Mouse (Mus musculus) T-helper 2 cell (primary cell): Measurements from ENCODE around the gene Clvs2.

Experiments
- in situ Hi-C: fragments of 300-600 bp; cut with MboI, MseI; formaldehyde crosslinking; loops from one replicate; pipeline ENCODE4 v1.15.1; 2025; ENCODE audit warnings: high pct_unique_total_duplicates

Gene Clvs2

GRCm38 (mm10) chr10:33624131-33624879, at the start of gene Clvs2:
TSS of gene Clvs2 (minus strand) at chr10:33624769.
- in situ Hi-C loops, result loop anchor here (5.0 kb wide), 1 partner anchor 58 kb away; no protein-coding TSS in a partner anchor

DNA sequence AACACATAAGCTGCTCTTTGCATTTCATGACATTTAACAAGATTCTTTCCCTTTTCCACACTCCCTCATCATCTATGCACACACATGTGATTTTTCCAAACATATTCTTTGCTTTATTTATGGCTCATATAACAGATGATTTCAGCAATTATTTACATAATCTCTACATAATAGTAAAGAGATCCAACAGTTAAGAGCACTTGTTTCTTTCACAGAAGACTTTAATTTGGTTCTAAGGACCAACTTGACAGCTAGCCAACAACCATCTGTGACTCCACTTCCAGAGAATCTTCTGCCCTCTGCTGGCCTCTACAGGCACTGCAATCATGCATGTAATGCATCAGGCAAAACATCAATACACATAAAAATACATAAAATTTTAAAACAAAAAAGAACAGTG, 28.6 kb upstream of the Clvs2 start:
- in situ Hi-C loops, result no loop called here

- in situ Hi-C loops, result loop anchor here (5.0 kb wide), 1 partner anchor 59 kb away; no protein-coding TSS in a partner anchor
Observed at GRCm38 (mm10) chr10:33623577-33623991, 985 bp downstream of the Clvs2 start.

DNA sequence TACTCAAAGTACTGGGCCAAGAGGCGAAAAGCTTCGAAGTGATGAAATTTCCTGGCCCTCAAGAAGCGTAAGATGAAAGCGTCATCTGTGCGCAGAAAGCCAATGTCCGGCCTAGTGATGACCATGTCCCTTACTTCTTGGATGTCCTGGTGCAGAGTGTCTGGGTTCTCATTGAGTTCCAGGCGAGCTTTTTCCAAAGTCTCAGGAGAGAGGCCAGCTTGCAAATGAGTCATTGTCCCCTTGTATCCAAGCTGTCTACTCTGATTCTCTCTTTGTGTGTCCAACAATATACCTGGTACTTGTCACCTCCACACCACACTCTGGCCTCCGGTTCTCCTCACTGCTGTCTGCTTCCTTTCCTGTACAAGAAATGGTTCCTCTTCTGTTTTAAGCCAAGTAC, 1.9 kb downstream of the Clvs2 start:
- in situ Hi-C loops, result loop anchor here (5.0 kb wide), 1 partner anchor 60 kb away; no protein-coding TSS in a partner anchor

DNA sequence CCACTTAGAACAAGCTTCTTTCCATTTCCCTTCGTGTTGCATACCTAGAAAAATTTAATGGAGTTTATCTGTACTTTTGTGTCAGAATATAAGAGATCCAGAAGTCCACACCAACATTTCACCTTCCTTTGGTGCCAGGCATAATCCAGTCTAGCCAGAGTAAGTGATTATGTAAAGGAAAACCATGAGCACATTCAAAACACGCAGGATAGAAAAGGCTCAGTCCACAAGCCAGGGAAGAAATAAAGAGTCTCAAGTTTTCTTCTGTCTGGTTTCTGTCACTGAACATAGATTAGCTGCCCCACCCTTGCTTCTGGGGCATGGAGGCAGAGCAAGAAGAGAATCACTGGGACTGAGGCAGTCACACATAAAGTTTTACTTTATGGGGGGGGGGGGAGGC, 8.4 kb downstream of the Clvs2 start:
- in situ Hi-C loops, result no loop called here

- in situ Hi-C loops, result no loop called here
Observed at GRCm38 (mm10) chr10:33613197-33613596, 11.4 kb downstream of the Clvs2 start.

- in situ Hi-C loops, result no loop called here
Observed at GRCm38 (mm10) chr10:33592732-33593131, 31.8 kb downstream of the Clvs2 start.

DNA sequence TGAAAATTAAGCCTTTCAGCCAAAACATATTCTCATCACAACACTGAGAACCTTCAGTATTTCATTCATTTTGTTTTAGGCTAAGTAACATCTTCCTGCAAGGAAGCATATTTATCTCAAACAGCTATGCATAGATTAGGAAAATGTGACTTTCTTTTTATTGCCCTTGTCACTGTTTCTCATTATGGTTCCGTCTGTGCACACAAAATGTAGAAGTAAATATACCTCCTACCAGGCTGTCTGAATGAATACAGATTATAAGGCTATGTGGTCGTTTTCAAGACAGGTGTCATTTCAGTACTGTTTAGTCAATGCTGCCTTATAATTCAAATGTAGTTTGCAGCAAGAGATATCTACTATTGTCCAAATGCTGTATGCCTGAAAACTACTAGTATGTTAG, 35.8 kb downstream of the Clvs2 start:
- in situ Hi-C loops, result no loop called here

DNA sequence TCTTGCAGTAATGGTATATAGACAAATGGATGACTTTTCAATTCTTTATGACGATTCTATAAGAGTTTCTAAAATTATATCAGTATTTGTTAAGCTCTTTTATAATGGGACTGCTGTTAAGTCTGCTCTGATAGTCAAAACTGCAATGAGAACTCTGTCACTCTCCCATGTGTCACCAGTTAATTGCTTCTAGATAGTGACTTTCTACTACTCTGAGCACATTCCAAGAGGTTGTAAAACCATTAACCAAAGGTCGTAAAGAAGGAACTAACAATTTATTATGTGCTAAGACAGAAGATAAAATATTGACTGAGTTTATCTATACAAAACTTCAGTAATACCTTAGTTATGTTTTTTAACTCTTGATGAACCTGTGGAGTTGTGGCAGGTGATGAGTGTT, 37.5 kb downstream of the Clvs2 start:
- in situ Hi-C loops, result no loop called here

DNA sequence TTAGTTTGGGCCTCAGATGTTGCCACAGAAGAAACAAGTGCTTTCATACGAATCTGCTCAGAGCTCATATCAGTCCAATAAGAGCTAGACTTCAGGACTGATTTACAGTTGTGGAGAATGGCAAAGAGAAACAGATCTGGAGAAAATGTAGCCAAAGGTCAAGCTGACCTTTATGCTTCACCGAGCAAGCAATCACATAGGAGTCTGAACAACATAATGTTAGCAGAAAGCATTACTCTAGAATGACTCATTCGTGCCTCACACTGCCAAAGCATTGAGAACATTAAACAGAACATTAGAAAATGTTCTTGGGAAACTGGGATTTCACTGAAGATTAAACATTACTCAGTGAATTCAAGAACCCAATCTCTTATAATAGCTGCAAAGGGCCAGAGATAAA, 66.5 kb downstream of the Clvs2 start:
- in situ Hi-C loops, result no loop called here

DNA sequence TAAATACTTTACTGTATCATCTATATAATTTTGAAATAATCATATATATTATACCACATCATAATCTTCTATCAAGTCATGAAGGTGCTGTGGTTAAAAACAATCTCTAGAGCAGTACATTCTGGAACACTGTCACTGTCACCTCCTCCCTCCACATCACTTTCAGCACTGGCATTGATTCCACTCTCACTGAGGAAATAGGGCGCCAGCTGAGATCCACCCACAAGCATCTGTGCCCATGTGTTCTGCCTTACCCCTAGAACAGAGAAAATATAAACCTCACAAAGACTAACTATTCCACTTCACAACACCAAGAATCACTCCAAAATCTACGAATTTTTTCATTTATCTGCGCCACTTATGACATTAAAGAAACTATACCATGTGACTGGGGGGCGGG, 84.2 kb downstream of the Clvs2 start:
- in situ Hi-C loops, result no loop called here
